Comparison of ENCODE assay signal across 8 mouse cellular contexts in genomic region chr1:180813885-180814740, GRCm38 (mm10). TPM values are rescaled to one million over a fixed set of nuclear protein-coding genes. Genes with fewer than 3 reads are reported as not detected.
DNase-seq lines count a peak whose midpoint lies in the region; ATAC-seq and TF ChIP-seq lines count a peak whose summit lies in the region.

Gene H3f3a (minus strand): TSS chr1:180813943.

- H3K4me1 ChIP-seq in E14TG2a.4 (replicated peaks; ENCODE audit: low read depth, low read length): peaks cover 51% of the 10 kb centered on the region
- peaks cover 39% of the 10 kb centered on the region for H3K4me1 ChIP-seq in forebrain, embryonic 13.5 days
- H3K4me1 ChIP-seq in liver, embryonic 16.5 days (ENCODE audit: control insufficient read depth, low read depth, low read length): peaks cover 60% of the 10 kb centered on the region
- peaks cover 23% of the 10 kb centered on the region for H3K4me1 ChIP-seq in neural tube, embryonic 14.5 days (ENCODE audit: control insufficient read depth, insufficient read depth, low read length)

- peak; percentile 76 for ATAC-seq in forebrain, embryonic 13.5 days
- peak; percentile 69 for ATAC-seq in liver, embryonic 16.5 days (ENCODE audit: low read depth)
- peak; percentile 77 for ATAC-seq in neural tube, embryonic 14.5 days (ENCODE audit: low read depth)

- intact Hi-C loops in heart, postnatal 14 days (cut with DNase I): loop anchor here (1.0 to 5.0 kb wide), 2 partner anchors 34 to 92 kb away; no protein-coding TSS in a partner anchor

- no peaks in the 10 kb centered on the region for H3K9me3 ChIP-seq in E14TG2a.4 (ENCODE audit: low read length)
- H3K9me3 ChIP-seq in forebrain, embryonic 13.5 days (replicated peaks): no peaks in the 10 kb centered on the region
- H3K9me3 ChIP-seq in liver, embryonic 16.5 days (replicated peaks; ENCODE audit: control insufficient read depth, low read length): no peaks in the 10 kb centered on the region
- no peaks in the 10 kb centered on the region for H3K9me3 ChIP-seq in neural tube, embryonic 14.5 days (ENCODE audit: control insufficient read depth, low read length)

- H3K27me3 ChIP-seq in E14TG2a.4 (ENCODE audit: insufficient read depth, low read length): no peaks in the 10 kb centered on the region
- H3K27me3 ChIP-seq in forebrain, embryonic 13.5 days: no peaks in the 10 kb centered on the region
- no peaks in the 10 kb centered on the region for H3K27me3 ChIP-seq in liver, embryonic 16.5 days (ENCODE audit: control insufficient read depth, insufficient read depth, low read depth, low read length)
- no peaks in the 10 kb centered on the region for H3K27me3 ChIP-seq in neural tube, embryonic 14.5 days (ENCODE audit: control insufficient read depth, insufficient read depth, low read length)

- WGBS in forebrain, embryonic 13.5 days: 1% methylated on average over 44 of the region's 69 CpGs
- 2% methylated on average over 63 of the region's 69 CpGs for WGBS in large intestine, adult 2 months
- WGBS in liver, embryonic 16.5 days (ENCODE audit: insufficient replicate concordance): 2% methylated on average over 53 of the region's 69 CpGs
- 1% methylated on average over 49 of the region's 69 CpGs for WGBS in neural tube, embryonic 14.5 days

- TF ChIP-seq POLR2A in brain, embryonic 14.5 days (IDR thresholded peaks at IDR 0.05; ENCODE audit: borderline replicate concordance, extremely low read depth, insufficient read depth, insufficient read length, poor library complexity, severe bottlenecking): peak; percentile 48; the same call in 1 of the 2 replicates

- H3K36me3 ChIP-seq in E14TG2a.4 (ENCODE audit: insufficient read depth, low read length): peaks cover 24% of the 10 kb centered on the region
- peaks cover 16% of the 10 kb centered on the region for H3K36me3 ChIP-seq in forebrain, embryonic 13.5 days (ENCODE audit: poor library complexity, severe bottlenecking)
- peaks cover 20% of the 10 kb centered on the region for H3K36me3 ChIP-seq in liver, embryonic 16.5 days (ENCODE audit: control insufficient read depth, insufficient read depth)
- H3K36me3 ChIP-seq in neural tube, embryonic 14.5 days (ENCODE audit: control insufficient read depth, insufficient read depth, low read length): peaks cover 12% of the 10 kb centered on the region

- H3K4me2 ChIP-seq in forebrain, embryonic 13.5 days: peak within 1 kb of the TSS; percentile 72
- peak within 1 kb of the TSS; percentile 86 for H3K4me2 ChIP-seq in liver, embryonic 16.5 days (ENCODE audit: low read depth, low read length)
- peak within 1 kb of the TSS; percentile 91 for H3K4me2 ChIP-seq in neural tube, embryonic 14.5 days (ENCODE audit: low read depth, low read length)

- H3K9ac ChIP-seq in forebrain, embryonic 13.5 days: peak within 1 kb of the TSS; percentile 100
- H3K9ac ChIP-seq in liver, embryonic 16.5 days (ENCODE audit: low read depth, low read length): peak within 1 kb of the TSS; percentile 100
- H3K9ac ChIP-seq in neural tube, embryonic 14.5 days (replicated peaks; ENCODE audit: low read depth, low read length): peak within 1 kb of the TSS; percentile 99

- peak within 1 kb of the TSS; percentile 100 for H3K27ac ChIP-seq in forebrain, embryonic 13.5 days
- H3K27ac ChIP-seq in liver, embryonic 16.5 days (ENCODE audit: low read length): peak within 1 kb of the TSS; percentile 99
- peak within 1 kb of the TSS; percentile 99 for H3K27ac ChIP-seq in neural tube, embryonic 14.5 days (ENCODE audit: low read depth, low read length)

- peak; percentile 81 for DNase-seq in brain, embryonic 14.5 days (ENCODE audit: low read depth)
- DNase-seq in heart, postnatal 14 days: peak; percentile 90 to 94
- DNase-seq in large intestine, adult 2 months (ENCODE audit: low read depth, low spot score): peak; percentile 31
- DNase-seq in thymus, postnatal 14 days: peak; percentile 88

- peak within 1 kb of the TSS; percentile 97 for H3K4me3 ChIP-seq in E14TG2a.4 (replicated peaks; ENCODE audit: low read length)
- peak within 1 kb of the TSS; percentile 99 for H3K4me3 ChIP-seq in forebrain, embryonic 13.5 days
- H3K4me3 ChIP-seq in liver, embryonic 16.5 days (ENCODE audit: low read depth, low read length): peak within 1 kb of the TSS; percentile 98
- peak within 1 kb of the TSS; percentile 94 for H3K4me3 ChIP-seq in neural tube, embryonic 14.5 days (ENCODE audit: low read depth, low read length)

- no peak for TF ChIP-seq CTCF in E14TG2a.4 (conservative IDR thresholded peaks at IDR 0.05; ENCODE audit: low read length)
- no peak for TF ChIP-seq CTCF in brain, embryonic 14.5 days (IDR thresholded peaks at IDR 0.05; ENCODE audit: borderline replicate concordance, extremely low read depth, insufficient read depth, insufficient read length)

RNA-seq across cellular contexts. Expression of gene H3f3a, which starts in this region (rescaled TPM):
- 2,000 and 2,211 TPM in 2 replicates for polyA plus RNA-seq in brain, embryonic 14.5 days (2012; rRNA removed)
- 4,035 and 4,414 TPM in 2 replicates for polyA plus RNA-seq in forebrain, embryonic 13.5 days (2015; fragmentation: Nextera tagmentation; extraction: Ambion mirVana)
- 100 to 1,000 TPM; 659 to 710 TPM for total RNA-seq in heart, postnatal 14 days (2021)
- 392 and 459 TPM in 2 replicates for polyA plus RNA-seq in large intestine, adult 2 months (2012; rRNA removed)
- polyA plus RNA-seq in liver, embryonic 16.5 days (2015; fragmentation: Nextera tagmentation; extraction: Ambion mirVana): 2,020 and 2,074 TPM in 2 replicates
- polyA plus RNA-seq in neural tube, embryonic 14.5 days (2014; fragmentation: Nextera tagmentation; extraction: Ambion mirVana): 3,180 and 3,430 TPM in 2 replicates

Comparison
In these comparisons a context has a peak if more than half of its experiments do, and no peak if none do; other contexts are left out.
1. Peak in every context shown above with its lines: DNase-seq, ATAC-seq, H3K4me3 ChIP-seq and H3K27ac ChIP-seq.
2. DNase-seq: peak in every context shown above with its lines; median percentile 92 in heart, postnatal 14 days; 88 in thymus, postnatal 14 days; 81 in brain, embryonic 14.5 days; 31 in large intestine, adult 2 months.